Mouse (Mus musculus) retina, adult 2 months (tissue): ENCODE results near the gene Bco2.

ENCODE experiments used
- DNase-seq: peaks from one replicate; pipeline ENCODE4 v3.0.0-alpha.2; 2012; ENCODE audit warnings: low read depth, low spot score

The Bco2 gene

DNA sequence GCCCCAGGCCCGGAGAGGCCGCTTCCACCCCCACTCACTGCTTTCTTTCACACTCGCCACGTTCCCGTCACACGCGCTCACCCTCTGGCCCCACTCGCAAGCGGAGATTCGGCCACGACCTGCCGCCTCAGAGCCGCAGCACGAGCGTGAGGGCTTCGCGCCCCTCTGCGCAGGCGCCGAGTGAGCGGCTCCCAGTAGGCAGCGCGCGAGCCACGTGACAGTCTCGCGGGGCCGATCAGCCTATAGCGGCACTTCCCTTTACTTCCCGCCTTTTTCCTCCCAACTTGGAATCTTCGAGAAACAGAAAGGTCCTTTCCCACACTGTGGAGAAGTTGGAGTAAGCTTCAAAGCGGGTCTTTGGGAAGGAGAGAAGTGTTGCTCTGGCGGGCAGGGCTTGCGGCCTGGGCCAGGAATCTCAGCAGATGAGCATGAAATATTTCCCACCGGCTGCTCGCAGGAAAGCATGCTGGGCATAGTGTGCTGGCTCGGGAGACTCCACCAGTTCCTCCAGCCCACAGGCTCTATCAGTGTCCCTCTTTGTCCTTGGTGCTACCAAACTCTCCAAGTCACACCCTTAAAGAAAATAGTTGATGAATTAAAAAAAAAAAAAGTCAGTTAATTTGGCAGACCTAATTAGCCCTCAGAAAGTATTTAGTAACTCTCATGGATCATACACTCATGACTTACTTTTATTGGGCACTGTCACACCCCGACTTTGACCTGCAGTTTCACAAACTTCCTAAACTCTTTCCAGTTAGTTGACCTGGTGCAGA is 6.3 kb upstream of the Bco2 start, which contains the start of gene Tex12:
TSS of gene Tex12 (minus strand) at position 181 of the 773 bp plus-strand sequence.
- no peak for DNase-seq

DNA sequence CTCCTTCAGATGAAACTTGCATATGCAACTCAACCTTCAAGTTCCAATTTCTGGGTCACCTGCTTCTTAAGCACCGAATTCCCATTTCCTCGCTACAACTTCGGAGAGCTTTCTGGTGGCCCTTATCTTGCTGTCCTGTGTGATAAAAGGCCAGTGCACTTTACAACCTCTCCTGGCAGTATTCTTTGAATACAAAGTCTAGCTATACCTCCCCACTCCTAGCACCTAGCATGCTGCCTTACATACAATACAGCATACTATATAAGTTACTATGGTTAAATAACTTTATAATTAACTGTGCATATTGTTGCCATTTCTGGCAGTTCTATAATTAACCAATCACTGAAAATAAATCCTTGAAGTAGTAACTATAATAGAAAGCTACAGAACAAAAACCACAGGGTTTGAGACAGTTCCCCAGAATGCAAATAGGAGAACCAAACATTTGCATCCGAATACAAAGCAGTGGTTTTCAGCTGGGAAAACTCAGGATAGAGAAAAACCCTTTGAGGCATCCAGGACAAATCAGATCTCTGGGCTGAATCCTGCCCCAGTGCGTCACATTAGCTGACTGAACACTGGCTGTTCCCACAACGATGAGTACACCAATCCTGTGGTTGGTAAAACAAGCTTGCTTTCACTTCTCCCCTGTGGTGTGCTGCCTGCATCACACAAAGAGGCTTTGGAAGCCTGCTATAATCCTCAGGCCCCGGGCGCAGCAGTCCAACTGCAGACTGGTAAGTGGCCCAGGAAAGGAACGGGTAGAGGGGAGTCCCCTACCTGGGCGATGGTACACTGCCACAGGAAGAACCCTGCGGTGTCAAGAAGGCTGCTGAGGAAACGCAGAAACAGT is 514 bp downstream of the Bco2 start, which contains the start of gene Il18:
TSS of gene Il18 (plus strand) at position 587 of the 853 bp plus-strand sequence.
- peak; percentile 42 for DNase-seq

DNA sequence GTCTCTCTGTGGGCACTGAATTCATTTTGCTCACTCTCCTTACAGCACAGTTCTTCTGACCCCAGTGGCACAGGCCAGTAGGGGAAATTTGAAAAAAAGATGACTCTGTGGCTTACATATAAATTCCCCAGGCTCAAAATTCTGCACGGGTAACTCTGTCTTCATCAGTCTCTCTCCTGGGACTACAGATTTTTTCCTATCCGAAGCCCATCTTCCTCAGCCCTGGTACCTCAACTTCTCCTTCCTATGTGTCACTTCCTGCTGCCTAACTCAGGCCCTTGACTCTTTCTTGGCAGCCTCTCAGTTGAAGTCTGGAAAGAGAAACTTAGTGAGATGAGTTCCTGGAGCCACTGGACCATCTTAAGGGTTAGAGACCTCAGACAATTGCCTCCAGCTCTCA is 1.4 kb downstream of the Bco2 start:
- no peak for DNase-seq

DNA sequence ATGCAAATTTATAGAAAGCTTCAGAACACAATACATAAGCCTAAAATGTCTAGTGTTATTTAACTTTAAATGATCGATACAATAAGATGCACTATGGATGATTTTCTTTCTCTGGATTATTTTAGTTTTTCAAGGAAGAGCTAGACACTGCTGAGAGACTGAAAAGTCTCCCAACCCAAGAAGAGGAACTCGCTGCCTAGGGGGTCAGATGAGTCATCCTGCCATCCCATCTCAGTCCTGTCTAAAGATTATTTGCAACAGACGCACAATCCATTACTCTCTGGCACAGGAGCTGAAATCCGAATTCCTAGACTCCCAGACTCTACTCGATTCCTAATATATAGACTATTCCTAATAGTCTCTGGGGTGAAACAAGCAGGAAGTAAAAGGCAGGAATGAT is 2.8 kb downstream of the Bco2 start:
- DNase-seq, result no peak

DNA sequence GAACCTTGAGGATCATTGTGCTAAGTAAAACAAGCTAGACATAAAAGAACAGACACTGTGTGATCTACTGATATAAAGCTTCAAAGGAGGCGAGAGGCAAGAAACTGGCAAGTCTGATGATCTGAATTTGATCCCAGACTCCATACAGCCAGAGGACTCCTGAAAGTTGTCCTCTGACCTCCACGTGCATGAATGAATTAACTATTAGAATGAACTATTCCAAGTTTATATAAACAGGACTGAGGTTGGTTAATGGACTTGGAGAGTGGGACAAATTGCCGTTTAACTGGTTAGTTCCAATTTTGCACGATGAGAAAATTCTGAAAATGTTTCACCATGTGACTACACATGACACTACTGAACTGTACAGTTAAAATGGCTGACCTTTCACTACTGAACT is 6.0 kb downstream of the Bco2 start:
- DNase-seq, result no peak

DNA sequence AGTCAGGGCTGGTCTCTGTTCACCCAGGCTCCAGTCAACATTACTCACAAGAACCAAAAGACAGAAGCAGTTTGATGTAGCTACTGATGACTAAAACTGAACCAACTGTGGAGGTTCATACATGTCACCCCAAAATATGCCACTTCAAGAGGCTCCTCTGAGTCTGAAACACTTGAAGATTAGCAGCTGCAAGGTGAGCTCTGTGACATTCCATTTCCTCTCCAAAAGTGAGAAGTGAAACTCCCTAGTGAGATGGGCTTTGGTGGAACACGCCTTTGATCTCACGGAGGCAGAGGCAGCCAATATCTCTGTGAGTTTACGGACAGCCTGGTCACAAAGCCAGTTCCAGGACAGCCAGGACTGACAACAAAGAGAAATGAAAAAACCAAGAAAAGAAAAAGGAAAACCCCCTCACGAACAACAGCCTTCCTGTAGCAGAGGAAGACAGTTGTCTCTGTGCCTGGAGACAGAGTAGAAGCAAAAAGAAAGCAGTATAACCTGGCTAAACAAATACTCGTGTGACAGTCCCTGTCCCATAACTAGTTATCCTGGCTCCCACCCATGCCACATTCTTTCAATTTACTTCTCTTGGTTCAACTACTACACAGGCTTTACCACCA is 7.0 kb downstream of the Bco2 start:
- no peak for DNase-seq

DNA sequence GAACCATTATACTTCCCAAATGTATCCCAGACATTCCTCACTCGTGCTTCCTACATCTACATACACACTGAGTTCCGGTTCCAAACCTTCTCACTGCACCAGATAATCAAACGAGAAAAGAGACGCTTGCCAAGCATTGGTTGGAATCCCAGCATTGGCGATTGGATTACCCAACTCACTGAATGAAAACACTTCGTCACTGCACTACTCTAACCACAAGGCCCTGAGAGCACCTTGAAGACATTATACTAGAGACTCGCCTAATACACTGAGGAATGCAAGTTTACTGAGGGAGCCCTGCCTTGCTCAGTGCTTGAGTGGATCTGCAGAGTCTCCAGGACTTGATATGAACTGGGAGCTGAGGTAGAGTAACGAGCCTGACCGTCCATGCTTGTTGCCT is 12.6 kb downstream of the Bco2 start:
- no peak for DNase-seq

DNA sequence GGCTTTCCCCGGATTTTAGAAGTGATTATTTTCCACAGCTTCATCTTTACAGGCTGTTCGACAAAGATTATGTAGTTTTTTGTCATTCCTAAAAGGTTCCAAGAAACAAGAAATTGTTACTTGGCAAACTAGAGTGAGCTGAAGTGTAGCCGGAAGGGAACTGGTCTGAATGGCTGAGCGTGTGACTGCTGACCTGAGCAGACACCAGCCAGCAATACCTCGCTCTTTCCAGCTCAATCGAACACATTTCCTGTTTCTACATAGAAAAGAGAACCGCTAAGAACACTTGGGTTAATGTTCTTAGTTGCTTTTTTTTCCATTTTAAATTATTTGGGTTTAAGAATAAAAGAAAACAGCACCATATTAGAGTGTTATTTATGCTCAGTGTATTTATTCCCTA is 14.8 kb downstream of the Bco2 start:
- no peak for DNase-seq

DNA sequence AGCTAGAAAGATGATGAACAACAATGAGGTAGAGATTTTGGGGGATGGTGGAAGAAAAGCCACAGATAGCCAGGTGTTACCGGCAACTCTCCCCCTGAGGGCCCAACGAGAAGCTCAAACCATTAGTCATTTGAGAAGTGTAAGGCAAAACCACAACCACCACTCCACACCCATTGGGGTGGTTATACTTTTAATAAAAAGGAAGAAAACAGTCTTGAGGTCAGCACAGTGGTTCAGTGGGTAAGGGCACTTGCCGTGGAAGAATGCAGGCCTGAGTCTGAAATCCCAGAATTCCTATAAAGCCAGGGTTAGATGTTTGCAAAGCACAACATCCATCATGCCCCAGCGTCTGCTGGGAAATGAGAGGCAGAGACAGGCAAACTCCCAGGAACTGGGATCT is 17.7 kb downstream of the Bco2 start:
- DNase-seq, result no peak

DNA sequence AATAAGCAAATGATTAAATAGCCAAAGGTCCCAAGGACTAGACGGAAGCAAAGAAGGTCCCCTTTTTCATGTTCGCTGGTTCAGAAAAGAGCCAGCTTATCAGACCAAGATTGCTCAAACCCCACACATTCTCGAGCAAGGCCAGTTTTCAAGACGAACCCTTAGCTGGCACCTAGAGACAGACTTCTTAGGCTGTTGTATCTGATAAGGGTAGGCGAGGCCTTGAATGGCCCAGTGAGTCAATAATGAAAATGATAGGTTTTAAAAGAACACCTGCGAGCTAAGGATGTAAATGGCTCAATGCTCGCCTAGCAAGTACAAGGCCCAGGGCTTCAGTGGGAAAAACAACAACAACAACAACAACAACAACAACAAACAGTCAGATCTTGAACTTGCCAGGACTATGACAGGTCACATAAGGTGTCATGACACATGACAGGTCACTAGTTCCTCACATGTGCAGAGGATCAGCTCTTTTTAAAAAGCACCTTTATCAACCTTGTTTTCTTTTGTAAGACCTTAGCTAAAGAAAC is 18.3 kb downstream of the Bco2 start:
- no peak for DNase-seq

DNA sequence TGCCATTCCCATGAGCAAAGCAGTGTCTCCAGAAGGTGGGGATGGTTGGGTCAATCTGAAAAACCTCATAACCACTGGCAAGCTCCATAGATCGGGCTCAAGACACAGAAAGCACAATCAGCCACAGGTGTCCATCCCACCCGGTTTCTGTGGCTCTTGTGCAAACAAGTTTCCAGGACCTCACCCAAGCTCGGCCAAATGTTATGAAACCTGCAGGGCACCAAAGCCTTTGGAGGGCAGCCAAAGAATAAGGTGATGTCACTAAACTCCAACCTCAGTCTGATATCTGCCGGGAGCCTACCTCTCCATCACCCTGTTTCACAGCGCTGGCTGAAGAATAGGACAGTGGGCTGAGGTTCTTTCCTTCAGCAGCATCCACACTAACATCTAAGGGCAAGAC is 19.1 kb downstream of the Bco2 start:
- no peak for DNase-seq

DNA sequence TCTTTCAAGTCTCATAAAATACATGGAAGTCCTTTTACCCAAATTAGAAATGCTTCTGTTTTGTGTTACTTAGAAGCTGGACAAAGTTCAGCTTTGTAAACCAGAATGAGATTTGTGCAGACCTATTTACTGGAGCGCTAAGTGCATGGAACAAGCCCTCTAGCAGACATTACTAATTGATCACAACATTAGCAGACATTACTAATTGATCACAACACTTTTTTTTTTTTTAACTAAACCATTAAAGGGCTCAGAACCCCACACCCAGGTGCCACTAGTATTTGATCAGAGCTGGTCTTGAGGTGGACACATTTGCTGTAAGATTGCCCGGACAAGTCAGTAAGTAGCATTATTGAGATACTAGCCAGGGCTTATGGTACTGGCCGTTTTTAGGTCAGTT is 21.2 kb downstream of the Bco2 start:
- no peak for DNase-seq

DNA sequence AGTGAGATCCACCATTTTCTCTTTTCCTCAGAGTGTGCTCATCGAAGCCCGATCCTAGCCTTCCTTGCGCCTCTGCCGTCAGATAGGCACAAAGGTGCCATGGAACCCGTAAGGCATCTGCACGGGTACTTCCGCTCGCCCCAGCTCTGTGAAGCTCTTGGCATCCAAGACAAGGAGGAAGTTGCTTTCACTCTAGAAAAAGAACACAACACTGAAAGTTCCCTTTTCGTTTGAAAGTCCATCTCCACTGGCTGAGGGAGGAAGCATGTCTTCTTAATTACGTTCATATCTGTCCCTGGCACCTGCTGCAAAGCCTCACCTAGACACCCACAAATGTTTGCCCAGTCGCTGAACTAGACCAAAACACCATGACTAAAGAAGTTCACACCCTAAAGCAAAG is 21.7 kb downstream of the Bco2 start:
- DNase-seq, result no peak

DNA sequence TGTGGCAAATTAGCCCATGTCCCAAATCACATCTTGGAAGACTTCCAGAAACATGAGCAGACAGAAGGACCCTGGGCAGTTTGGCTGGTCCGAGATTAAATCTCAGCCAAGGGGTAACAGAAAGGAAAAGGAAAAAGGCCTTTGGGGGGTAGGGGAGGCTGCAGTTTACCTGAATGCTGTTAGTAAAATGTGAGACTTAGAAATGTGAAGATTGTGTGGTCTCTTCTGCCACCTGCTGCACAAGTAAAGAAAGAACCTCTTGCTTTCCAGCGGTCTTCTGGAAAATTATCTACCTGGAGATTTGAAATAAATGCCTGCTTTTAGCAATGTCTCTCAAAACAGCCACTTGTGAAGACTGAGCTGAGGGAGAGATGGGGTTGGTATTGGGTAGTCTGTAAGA is 24.1 kb downstream of the Bco2 start:
- no peak for DNase-seq

DNA sequence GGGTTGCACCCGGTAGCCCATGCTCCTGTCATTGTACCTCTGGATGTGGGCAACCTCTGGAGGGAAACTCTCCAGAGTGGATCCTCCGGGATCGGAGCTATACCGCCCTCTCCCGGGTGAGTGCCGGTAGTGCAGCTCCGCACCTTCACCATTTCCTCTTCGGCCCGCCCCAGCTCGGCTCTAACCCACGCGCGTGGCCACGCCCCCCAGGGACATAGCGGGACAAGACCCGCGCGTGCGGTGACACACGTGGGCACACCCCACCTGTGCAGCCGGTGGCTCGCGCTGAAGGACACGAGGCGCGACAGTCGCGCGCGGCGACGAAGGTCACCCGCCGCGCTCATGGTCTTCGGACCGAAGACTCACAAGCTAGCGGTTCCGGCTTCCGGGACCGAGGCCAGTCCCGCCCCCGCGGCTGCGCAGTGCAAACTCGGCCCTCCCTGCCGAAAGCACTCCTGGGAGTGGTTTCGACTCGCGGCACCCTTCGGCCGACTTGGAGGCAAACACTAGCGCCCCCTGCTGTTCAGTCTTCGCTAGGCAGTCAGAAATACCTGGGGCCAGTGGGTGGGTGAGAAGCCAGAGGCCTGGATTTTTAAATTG is 26.6 kb downstream of the Bco2 start, which contains the start of gene Pts:
TSS of gene Pts (minus strand) at position 432 of the 600 bp plus-strand sequence.
- peak; percentile 94 for DNase-seq

DNA sequence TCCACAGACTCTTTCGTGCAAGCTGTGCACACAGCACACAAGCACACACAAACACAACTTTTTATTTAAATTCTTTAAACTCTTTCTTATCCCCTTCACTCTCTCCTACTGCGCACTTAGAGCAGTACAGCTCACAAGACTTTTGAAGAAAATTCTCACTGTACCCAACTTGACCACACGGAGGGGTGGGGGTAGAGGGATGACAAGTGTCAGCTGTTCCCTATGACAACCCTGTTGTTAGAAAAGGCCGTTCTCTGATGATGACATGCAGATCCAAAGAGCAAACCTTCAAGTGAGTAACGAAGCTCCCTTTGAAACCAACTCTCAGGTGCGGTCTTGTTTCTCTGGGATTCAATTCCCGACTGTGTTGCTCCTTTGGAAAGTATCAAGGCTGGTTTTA is 27.1 kb downstream of the Bco2 start:
- DNase-seq, result no peak

DNA sequence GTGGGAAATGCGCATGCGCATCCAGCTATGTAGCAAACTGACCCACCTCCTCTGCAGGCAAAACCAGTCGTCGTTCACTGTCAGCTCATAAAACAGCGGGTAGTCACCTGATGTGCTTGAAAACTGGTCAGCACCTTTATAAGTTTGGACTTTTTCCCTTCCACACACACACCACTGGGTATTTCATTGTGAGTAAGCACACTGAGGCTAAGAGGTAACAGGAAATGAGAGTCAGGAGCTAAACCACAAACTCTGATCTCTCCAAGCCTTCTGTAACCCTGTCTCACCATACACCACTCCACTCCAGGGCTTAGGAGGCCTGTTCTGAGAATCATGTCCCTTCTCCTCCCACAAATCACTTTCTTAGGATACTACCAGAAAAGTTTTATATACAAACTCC is 29.4 kb downstream of the Bco2 start:
- DNase-seq, result no peak

DNA sequence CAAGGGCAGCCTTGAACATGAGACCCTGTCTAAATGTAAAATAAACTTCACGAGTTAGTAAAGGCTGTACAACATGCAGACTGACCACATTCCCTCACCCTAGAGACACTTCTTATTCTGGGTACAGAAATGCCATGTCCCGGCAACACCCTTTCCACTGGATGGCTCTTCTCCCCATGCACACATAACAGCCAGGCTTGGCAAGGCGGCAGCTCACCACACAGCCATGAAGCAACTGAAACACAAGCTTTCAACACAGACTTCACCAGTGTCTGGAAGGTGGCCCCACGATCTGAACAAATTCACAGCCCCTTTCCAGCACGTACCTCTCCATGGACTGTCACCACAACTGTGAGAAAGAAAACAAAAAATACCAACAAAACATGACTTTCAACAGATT is 30.0 kb downstream of the Bco2 start:
- no peak for DNase-seq

DNA sequence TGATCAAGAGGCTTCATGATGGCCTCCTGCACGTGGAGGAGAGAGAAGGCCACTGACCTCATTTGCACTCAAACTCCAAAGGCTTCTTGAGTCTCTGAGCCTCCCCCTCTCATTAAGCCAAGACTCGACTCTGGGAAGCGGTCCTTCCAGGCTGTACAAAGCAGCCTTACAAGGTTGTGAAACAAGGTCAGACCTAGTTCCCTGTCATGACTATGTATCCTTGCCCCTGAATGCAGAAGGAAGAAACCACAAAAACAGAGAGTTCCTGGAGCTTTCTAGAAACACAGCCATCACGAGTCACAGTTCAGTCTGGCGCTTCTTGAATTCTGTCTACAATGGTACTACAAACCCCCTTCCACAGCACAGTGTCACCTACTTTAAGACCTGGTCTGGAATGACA is 32.4 kb downstream of the Bco2 start:
- DNase-seq, result no peak

DNA sequence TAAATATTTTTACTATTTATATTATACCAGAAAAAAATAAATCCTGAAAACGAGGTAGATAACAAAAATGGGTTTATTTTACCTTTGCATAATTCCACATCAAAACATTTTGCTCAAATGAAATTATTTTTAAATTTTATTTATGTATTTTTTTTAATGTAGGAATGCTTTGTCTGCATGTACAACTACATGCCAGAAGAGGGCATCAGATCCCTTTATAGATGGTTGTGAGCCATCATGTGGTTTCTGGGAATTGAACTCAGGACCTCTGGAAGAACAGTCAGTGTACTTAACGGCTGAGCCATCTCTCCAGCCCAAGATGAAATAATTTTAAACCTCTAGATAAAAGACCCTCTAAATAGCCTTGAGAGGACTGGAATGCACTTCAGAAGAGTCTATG is 33.4 kb downstream of the Bco2 start:
- no peak for DNase-seq

DNA sequence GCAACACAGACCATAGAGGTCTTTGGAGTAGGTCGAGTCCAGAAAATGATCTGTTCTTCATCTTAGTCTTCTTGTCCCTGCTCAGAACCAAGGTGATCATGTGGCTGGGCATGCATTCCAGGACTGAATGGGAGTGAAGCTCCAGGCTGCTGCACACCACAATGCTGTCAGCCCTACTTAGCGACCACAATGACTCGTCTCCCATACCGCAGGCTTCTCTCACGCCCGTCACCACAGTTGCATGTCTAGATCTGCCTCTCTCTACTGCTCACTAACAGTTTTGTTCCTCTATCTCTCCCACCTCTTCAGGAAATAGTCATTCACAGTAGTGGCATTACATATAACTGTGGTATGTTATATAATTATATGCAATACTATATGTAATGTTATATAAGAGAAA is 34.2 kb downstream of the Bco2 start:
- no peak for DNase-seq

DNA sequence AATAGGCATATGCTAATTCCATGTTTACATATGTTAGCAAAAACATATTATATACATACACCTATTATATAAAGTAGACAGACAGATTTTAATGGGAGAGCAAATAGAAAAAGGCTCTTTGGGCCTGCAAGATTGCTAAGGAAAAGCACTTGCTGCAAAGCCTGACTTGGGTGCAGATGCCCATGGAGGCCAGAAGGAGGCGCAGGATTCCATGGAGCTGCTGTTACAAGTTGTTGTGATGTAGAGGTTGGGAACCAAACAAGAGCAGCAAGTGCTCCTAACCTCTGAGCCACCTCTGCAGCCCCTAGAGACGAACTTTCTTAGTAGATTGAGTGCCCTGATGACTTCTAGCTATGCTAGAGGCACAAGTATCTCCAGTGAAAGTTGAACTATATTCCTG is 36.2 kb downstream of the Bco2 start:
- DNase-seq, result no peak
